Mouse (Mus musculus) urinary bladder, postnatal 4 days (tissue): ENCODE measurements around the gene Lyg1.
"Not testable (repeated sequence)": the region's sequence is repeated elsewhere in the genome, so short reads cannot be mapped to it uniquely, and the experiment has no call there.

Experiments used
- DNase-seq, 2 experiments: peaks; one replicate each; pipeline ENCODE4 v3.0.0; 2021 to 2022; ENCODE audit warnings: low spot score in 2 of 2

Lyg1 gene

DNA sequence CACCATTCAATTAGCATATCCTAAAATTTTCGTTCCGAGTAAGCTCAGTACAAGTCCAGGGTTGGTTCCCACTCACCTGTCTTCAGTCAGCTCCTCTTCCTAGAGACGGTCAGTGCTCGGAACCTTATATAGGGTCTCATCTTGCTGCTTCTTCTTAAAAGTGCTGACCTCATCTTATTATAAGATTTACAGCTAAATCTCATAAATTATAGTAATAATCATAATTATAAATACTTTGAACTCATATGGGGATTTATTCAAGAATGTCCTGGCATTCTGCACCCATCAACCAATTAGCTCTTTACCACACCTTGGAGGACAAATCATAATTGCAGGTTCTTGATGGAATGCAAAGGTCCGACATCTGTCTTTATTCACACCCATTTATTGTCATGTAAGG is at the start of gene Lyg1:
Gene Lyg1 (minus strand): TSS at position 101 of the 400 bp plus-strand sequence.
- no peak for DNase-seq

DNA sequence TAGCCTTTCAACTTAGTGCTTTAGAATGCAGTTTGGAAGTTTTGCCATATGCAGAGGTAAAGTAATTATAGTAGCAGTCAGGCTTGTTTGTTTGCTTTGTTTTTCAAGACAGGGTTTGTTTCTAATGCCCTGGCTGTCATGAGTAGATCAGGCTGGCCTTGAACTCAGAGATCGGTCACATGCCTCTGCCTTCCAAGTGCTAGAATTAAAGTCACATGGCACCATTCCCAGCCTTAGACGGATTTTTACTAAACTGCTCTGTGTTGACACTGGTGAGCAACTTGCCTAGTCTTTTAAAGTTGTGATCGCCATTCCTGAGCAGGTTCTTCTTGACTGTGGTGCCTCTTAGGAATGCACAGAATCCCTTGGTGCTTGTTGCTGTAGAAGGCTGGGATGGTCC is 49.2 kb upstream of the Lyg1 start:
- no peak for DNase-seq

- DNase-seq = no peak
Measured at GRCm38 (mm10) chr1:38003046-38003445, 45.5 kb upstream of the Lyg1 start.

DNA sequence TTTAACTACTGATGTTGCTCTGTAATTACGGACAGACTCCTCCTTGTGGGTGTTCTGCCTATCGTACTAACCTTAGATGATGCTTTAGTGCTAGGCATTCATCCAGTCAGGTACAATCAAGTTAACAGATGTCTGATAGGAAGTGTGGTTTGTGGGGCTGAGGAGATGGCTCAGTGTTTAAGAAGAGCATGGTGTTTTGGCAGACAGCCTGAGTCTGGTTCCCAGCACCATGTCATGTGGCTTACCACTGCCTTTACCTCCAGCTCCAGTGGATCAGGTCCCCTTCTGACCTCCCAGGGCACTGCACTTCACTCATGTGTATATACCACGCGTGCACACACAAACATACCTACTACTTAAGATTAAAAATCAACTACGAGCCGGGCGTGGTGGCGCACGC is 44.4 kb upstream of the Lyg1 start:
- no peak for DNase-seq

GRCm38 (mm10) chr1:38000844-38001243 is 43.3 kb upstream of the Lyg1 start:
- DNase-seq = no peak

- DNase-seq = no peak
Measured at GRCm38 (mm10) chr1:37999552-37999951, 42.0 kb upstream of the Lyg1 start.

- DNase-seq = no peak
Measured at GRCm38 (mm10) chr1:37998371-37999199, 41.0 kb upstream of the Lyg1 start.

- peak; percentile 91 to 93 for DNase-seq
Measured at GRCm38 (mm10) chr1:37997867-37998266, 40.3 kb upstream of the Lyg1 start, which contains the start of the genes Txndc9 and Eif5b. Txndc9 (minus strand) TSS chr1:37997893. Eif5b (plus strand) TSS chr1:37998010.

DNA sequence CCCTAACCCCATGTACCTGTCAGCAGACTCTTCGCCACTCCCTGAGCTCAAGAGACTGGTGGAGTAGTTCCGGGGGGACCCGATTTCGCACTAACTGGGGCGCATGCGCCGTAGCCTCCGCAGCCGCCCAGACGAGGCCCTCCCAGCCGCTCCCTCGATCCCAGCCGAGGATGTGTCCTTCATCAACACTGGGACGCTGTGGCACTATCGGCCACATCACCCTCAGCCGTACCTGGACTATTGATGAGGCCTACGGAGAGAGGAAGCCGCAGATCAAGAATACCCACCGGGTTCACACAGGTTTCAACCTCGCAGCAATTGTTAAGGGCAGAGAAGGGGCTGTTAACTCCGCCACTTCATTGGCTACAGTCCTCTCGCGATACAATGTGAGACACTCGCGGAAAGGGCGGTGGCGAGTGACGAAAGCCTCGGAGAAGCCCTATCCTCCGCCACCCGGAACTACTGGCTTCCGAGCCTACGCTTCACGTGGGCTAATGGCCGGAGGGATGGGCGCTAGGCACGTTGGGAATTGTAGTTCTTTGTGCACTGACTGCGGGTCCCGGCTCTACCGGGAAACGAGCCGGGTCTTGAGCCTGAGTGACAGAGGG is 39.4 kb upstream of the Lyg1 start:
- peak; percentile 95 to 98 for DNase-seq

DNA sequence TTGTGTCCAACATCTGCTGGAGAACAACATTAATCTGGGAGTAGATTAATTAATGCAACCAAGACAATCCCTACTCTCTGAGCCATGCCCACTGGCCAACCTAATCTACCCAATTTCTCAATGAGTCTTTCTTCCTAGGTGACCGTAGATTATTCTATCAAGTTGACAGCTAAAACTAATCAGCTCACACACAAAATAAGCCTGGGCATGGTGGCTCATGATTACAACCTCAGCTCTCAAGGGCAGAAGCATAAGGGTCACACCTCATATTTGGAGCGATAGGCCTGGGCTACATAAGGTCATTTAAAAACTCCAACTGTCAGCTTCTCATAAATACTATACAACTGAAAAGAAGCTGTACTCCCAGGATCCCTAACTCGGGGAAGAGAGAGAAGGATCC is 38.7 kb upstream of the Lyg1 start:
- no peak for DNase-seq

- DNase-seq = no peak
Measured at GRCm38 (mm10) chr1:37987856-37988255, 30.3 kb upstream of the Lyg1 start.

DNA sequence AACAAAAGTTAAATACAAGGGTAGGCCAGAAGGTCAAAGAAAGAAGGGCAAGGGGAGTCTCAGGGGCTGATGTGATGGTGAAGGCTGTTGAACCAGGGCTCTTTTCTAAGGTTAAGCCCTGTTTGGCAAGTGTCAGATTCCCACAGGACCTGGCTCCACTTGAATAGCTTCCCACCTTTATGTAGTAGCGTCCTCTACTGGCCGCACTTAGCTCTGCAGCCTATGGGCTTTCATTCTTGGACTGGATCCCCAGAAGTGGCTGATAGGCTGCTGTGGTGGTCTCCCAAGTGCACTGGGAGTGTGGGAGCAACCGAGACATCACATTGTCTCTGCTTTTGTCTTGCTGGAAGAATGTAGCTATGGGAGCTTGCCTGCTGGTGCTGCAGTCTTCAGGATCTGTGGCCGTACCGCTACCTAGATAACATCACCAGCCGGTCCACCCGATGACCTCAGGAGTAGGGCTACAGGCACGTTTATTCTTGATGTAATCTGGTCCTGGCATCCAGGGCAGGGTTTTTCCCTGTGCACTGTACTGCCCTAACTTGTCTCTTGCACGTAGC is 28.3 kb upstream of the Lyg1 start:
- peak in 1 of 2 experiments; percentile 25 for DNase-seq

- no peak for DNase-seq
Measured at GRCm38 (mm10) chr1:37984326-37984725, 26.8 kb upstream of the Lyg1 start.

DNA sequence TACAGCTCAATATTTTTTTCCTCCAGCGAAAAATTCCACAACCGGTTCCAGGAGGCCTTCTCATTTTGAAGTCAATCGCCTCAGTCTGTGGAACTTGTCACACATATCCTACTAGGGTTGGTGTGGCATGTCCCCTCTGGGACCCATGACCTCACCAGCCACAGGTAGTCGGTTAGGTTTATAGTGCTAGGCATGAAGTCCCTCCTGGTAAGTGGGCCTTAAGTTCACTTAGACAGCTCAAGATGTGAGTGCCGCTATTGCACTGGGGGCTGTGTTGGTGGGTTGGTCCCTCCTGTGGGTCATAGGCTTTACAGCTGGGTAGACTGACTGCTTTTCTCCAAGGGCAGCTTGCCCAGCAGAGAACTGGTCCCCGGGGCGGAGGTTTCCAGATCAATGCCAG is 19.7 kb upstream of the Lyg1 start:
- DNase-seq = no peak

DNA sequence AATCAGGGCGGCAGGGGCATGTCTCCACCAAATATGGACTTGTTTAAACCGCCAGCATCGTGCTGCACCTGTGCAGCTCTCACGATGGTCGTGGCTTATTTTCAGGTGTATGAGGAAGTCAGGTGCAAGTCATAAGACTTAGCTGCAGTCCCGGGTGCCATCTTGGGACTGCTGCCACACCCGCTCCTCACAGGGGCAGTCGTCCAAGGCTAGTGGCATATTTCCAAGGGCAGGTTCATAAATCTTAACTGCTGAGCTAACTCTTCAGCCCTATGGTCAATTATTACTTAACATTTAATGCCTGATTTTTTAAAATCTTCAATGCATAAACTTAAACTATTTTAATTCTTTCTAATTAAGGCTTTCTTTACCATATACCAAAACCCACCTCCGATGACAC is 19.1 kb upstream of the Lyg1 start:
- DNase-seq = not testable (repeated sequence)

GRCm38 (mm10) chr1:37971520-37971919 is 14.0 kb upstream of the Lyg1 start:
- DNase-seq = no peak

DNA sequence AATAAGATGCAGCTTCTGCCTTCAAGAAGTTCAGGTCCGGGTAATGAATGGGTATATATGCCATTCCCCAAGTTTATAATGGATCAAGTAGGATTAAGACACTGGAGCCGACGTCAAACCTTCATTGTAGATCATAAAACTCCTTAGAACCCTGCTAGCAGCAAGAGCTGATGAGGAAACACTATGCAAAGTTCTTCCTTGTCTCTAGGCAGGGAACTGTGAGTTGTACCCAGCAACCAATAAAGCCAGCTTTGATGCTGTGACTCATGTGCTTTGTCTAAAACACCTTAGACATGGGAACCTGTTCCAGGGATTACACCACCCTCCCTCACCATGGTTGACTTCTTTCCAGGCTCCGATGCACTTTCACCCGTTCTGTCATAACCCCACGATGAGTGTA is 11.2 kb upstream of the Lyg1 start:
- no peak for DNase-seq

- no peak for DNase-seq
Measured at GRCm38 (mm10) chr1:37965571-37965970, 8.0 kb upstream of the Lyg1 start.

DNA sequence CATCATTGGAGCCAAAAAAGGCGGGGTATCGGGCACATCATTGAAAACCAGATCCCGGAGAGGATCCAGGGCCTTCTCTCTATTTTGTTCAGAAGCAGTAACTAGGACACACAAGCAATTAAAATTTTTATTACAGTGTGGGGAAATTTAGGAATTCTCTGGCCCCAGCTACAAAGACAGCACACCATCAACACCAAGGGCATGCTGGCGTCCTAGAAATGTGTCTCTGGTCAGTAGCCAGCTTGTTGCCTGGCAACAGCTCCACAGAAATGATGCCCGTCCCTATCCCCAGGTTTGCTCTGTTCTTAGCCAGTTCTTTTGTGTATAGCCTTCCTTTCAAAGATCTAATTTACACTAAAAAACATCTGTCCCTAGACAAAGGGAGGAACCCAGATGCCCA is 1.9 kb upstream of the Lyg1 start:
- no peak for DNase-seq

- no peak for DNase-seq
Measured at GRCm38 (mm10) chr1:37958516-37958915, 957 bp upstream of the Lyg1 start.

- DNase-seq = no peak
Measured at GRCm38 (mm10) chr1:37956690-37957431, 698 bp downstream of the Lyg1 start.

GRCm38 (mm10) chr1:37955251-37955650 is 2.3 kb downstream of the Lyg1 start:
- no peak for DNase-seq
